Mouse (Mus musculus) G1E (cell line): Measurements from ENCODE around the gene Slc23a2. TPM values are rescaled to one million over a fixed set of nuclear protein-coding genes. Genes with fewer than 3 reads are reported as not detected.

Source experiments
- ATAC-seq: 2 replicates; pipeline ENCODE4 v1.8.0; 2016; ENCODE audit warnings: mild to moderate bottlenecking; ENCODE audit not compliant: insufficient number of reproducible peaks, poor library complexity, low FRiP score, severe bottlenecking; ENCODE audit errors: extremely low read depth
- DNase-seq: peaks from one replicate; pipeline ENCODE4 v3.0.0; 2012; ENCODE audit warnings: low spot score
- H3K27me3 ChIP-seq: 2 replicates; pipeline ENCODE4 v1.6.1; 2012; ENCODE audit warnings: mild to moderate bottlenecking, low read length, inconsistent platforms; ENCODE audit not compliant: insufficient read depth
- H3K36me3 ChIP-seq: replicated peaks from 2 replicates; pipeline ENCODE3; 2012; ENCODE audit warnings: mild to moderate bottlenecking, inconsistent platforms
- H3K4me1 ChIP-seq: 2 replicates; pipeline ENCODE4 v1.6.1; 2012; ENCODE audit warnings: low read depth, low read length, inconsistent platforms, mixed read lengths; ENCODE audit not compliant: insufficient read depth
- H3K4me3 ChIP-seq: 2 replicates; pipeline ENCODE4 v1.5.1; 2012; ENCODE audit warnings: low read depth, mild to moderate bottlenecking, inconsistent platforms, low read length, moderate library complexity, mixed read lengths
- H3K9me3 ChIP-seq: replicated peaks from 2 replicates; pipeline ENCODE4 v1.6.1; 2012; ENCODE audit warnings: inconsistent platforms
- CTCF ChIP-seq: IDR thresholded peaks from 2 replicates; pipeline ENCODE4 v1.5.1; 2012; ENCODE audit warnings: low read depth, low read length, inconsistent platforms, mixed read lengths
- GATA1 ChIP-seq: IDR thresholded peaks from 2 replicates; pipeline ENCODE4 v1.6.1; 2012; ENCODE audit warnings: borderline replicate concordance, low read length, inconsistent platforms, mixed read lengths
- GATA2 ChIP-seq: IDR thresholded peaks from 2 replicates; pipeline ENCODE4 v1.6.1; 2012; ENCODE audit warnings: low read depth, low read length, inconsistent platforms, borderline replicate concordance
- POLR2AphosphoS5 ChIP-seq: IDR thresholded peaks from 2 replicates; pipeline ENCODE4 v1.6.1; 2012; ENCODE audit warnings: low read depth, low read length, inconsistent platforms; ENCODE audit not compliant: insufficient replicate concordance
- TAL1 ChIP-seq: conservative IDR thresholded peaks from 2 replicates; pipeline ENCODE4 v1.6.1; 2012; ENCODE audit warnings: low read depth, low read length, inconsistent platforms, mixed read lengths
- polyA plus RNA-seq: library from polyadenylated mRNA; stranded (reverse); fragments of >175 nt; gene quantifications from 2 replicates; pipeline ENCODE4 v1.2.3, GENCODE M21; 2012
- total RNA-seq, 2 experiments: library from RNA; stranded (forward) in 1 of 2; stranded (reverse) in 1 of 2; fragments of 200-1000 nt in 1 of 2; fragments of >200 nt in 1 of 2; fragmentation: Nextera tagmentation in 1 of 2; gene quantifications; 2 replicates each; pipeline ENCODE4 v1.2.3; 2014 to 2017

Gene Slc23a2
- total and polyA plus RNA-seq, 3 experiments: 2.6 to 13.4 (median 12.5) TPM

DNA sequence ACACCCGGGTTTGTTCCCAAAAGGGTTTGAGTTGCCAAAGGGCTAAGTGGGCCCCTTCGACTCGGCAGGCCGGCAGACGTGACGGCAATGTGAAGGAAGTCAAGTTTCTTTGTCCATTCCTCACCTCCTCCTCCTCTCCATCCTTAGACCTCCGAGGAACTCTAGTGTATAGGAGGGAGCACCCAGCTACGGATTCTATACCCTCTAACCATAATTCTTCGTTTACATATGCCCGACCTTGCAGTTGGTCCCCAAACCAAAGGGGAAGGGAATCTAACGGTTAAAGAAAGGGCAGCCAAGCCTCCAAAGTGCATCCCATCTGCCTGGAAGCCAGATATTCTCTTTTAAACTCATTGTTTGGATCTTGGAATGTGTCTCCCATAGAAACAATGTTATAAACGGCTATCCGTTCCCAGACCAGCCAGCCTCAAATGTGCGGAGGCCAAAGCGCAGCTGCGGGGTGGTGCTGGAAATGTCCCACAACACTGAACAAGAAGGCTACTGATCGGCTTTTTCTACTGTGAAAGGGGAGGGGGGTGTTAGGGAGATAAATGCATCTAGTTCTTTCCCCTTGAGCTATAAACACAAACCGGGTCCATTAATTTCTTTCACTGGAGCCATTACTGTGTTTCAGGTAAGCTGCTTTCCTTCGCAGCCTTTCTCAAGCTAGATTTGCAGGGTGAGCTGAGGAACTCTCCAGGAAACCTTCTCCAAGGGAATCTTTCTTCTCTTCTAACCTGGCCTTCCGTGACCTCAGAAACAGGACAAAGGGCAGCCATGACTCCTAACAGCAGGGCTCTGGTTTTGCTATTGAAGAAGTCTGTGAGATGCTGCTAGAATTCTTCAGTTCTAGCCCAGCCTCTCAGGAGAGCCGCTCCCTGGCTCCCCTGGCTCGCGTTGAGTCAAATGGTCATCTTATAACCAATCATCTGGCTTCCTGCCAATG lies 114.2 kb downstream of the Slc23a2 start:
- no peak overlapping the region for H3K4me3 ChIP-seq
- TF ChIP-seq GATA1 (no peak), GATA2 (no peak), POLR2AphosphoS5 (no peak)
- peaks cover 40% of the 10 kb centered on the region for H3K27me3 ChIP-seq
- peaks cover 14% of the 10 kb centered on the region for H3K4me1 ChIP-seq
- ATAC-seq: no peak
- no peaks in the 10 kb centered on the region for H3K9me3 ChIP-seq
- no peaks in the 10 kb centered on the region for H3K36me3 ChIP-seq
- no peak for DNase-seq

GRCm38 (mm10) chr2:132029646-132030417 lies 115.1 kb downstream of the Slc23a2 start, which contains the start of gene Rassf2:
Gene Rassf2, minus strand, starts transcription at chr2:132030258.
- DNase-seq: peak; percentile 9
- peak within 1 kb of the TSS; percentile 44; the same call in 1 of the 2 replicates for H3K4me3 ChIP-seq
- ATAC-seq: no peak
- peaks cover 39% of the 10 kb centered on the region for H3K27me3 ChIP-seq
- H3K36me3 ChIP-seq: no peaks in the 10 kb centered on the region
- peaks cover 8% of the 10 kb centered on the region; the same call in 1 of the 2 replicates for H3K4me1 ChIP-seq
- TF ChIP-seq TAL1 (no peak), POLR2AphosphoS5 (no peak)
- no peaks in the 10 kb centered on the region for H3K9me3 ChIP-seq

DNA sequence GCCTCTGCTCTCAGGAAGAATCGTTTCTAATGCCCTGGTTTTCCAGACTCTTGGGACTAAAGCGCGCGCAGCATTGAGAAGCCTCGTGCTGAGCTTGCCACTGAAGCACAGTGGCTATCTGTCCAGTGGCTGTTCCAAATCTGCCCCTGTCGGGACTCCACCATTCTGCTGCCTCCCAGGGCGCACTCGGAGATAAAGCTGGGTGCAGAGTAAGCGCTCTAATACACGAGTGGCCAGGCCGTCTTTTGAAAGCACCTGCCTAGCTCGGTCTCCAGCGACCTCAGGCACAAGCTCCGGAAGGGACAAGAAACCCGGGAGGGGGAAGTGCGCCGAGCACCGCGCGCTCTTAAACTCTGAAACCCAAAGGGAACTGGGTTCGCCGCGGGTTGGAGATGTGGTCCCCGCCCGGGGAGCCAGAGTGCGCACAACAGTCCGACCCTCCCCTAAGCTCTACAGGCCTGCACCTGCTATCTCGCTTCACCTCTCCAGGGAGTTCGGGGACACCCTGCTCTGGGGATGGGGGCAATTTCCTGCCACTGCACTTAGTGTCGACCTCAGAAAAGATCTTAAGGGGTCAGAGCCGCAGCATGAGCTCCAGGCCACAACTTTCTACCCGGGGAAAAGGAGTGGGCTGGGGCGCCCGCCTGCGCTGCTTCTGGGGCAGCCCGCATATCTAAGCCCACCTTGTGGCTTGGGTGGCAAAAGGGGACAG lies 115.9 kb downstream of the Slc23a2 start:
- no peak for DNase-seq

GRCm38 (mm10) chr2:132028107-132028506 lies 116.8 kb downstream of the Slc23a2 start:
- no peaks in the 10 kb centered on the region for H3K9me3 ChIP-seq
- TF ChIP-seq GATA2 (no peak), TAL1 (no peak), GATA1 (no peak), CTCF (no peak), POLR2AphosphoS5 (no peak)
- peaks cover 8% of the 10 kb centered on the region; the same call in 1 of the 2 replicates for H3K4me1 ChIP-seq
- no peaks in the 10 kb centered on the region for H3K36me3 ChIP-seq
- peaks cover 39% of the 10 kb centered on the region for H3K27me3 ChIP-seq
- no peak overlapping the region for H3K4me3 ChIP-seq
- DNase-seq (no peak), ATAC-seq (no peak)

More for the DNA sequence above, 115.9 kb downstream of the Slc23a2 start:
- Histone ChIP-seq H3K36me3 (no peaks in the 10 kb centered on the region), H3K4me3 (peak overlapping the region; percentile 44; the same call in 1 of the 2 replicates), H3K27me3 (peaks cover 39% of the 10 kb centered on the region), H3K9me3 (no peaks in the 10 kb centered on the region), H3K4me1 (peaks cover 8% of the 10 kb centered on the region; the same call in 1 of the 2 replicates)
- no peak for ATAC-seq
- no peak for TF ChIP-seq CTCF
- no peak for TF ChIP-seq POLR2AphosphoS5
- no peak for TF ChIP-seq GATA2
- no peak for TF ChIP-seq TAL1
- no peak for TF ChIP-seq GATA1

GRCm38 (mm10) chr2:132027366-132027765 lies 117.5 kb downstream of the Slc23a2 start:
- no peak for TF ChIP-seq GATA2
- DNase-seq (no peak), ATAC-seq (no peak)
- peaks cover 39% of the 10 kb centered on the region for H3K27me3 ChIP-seq
- no peak overlapping the region for H3K4me3 ChIP-seq
- no peaks in the 10 kb centered on the region for H3K36me3 ChIP-seq
- H3K4me1 ChIP-seq: peaks cover 8% of the 10 kb centered on the region; the same call in 1 of the 2 replicates
- no peaks in the 10 kb centered on the region for H3K9me3 ChIP-seq

DNA sequence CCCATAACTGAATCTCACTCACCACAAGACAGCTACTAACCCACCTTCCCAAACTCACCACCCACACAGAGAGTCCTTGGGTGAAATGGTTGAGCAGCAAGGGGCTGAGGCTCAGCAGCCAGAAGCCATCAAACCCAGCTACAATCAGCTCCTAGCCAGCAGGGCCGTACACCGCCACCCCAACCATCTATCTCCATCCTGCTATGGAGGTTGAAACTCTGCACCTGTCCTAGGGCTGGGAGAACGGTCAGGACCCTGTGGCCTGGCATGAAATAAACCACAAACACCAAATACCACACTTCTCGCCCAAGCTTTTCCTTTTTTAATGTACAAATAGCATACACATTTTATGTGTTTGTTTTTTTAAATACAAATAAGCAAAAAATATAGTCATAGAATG lies 120.9 kb downstream of the Slc23a2 start:
- TF ChIP-seq CTCF: no peak
- no peak for TF ChIP-seq POLR2AphosphoS5
- no peak for TF ChIP-seq TAL1
- no peak for TF ChIP-seq GATA2
- TF ChIP-seq GATA1: no peak
- H3K36me3 ChIP-seq: no peaks in the 10 kb centered on the region
- no peak overlapping the region for H3K4me3 ChIP-seq
- ATAC-seq: no peak
- DNase-seq: no peak
- peaks cover 29% of the 10 kb centered on the region for H3K27me3 ChIP-seq
- H3K4me1 ChIP-seq: no peaks in the 10 kb centered on the region
- no peaks in the 10 kb centered on the region for H3K9me3 ChIP-seq
